Mouse (Mus musculus): Measurements from ENCODE around the gene Ptprd. TPM values are rescaled to one million over a fixed set of nuclear protein-coding genes. Genes with fewer than 3 reads are reported as not detected.

Ptprd gene
- polyA plus RNA-seq, 1 experiment from 2014 or later: 46.2 TPM

- no peak for DNase-seq (ENCODE audit: low spot score)
- no peak overlapping the region for H3K4me3 ChIP-seq (ENCODE audit: low read depth, low read length)
- no peaks in the 10 kb centered on the region for H3K36me3 ChIP-seq (ENCODE audit: control insufficient read depth, insufficient read depth, low read length)
- no peak for ATAC-seq (ENCODE audit: low read depth)
- H3K4me2 ChIP-seq (ENCODE audit: low read depth, low read length): no peak overlapping the region
- H3K9me3 ChIP-seq (ENCODE audit: control insufficient read depth, low read length): no peaks in the 10 kb centered on the region
- no peak overlapping the region for H3K9ac ChIP-seq (ENCODE audit: low read depth, low read length)
- no peaks in the 10 kb centered on the region for H3K27me3 ChIP-seq (replicated peaks; ENCODE audit: control insufficient read depth, insufficient read depth, low read length)
- no peak overlapping the region for H3K27ac ChIP-seq (replicated peaks; ENCODE audit: low read depth, low read length)
- H3K4me1 ChIP-seq (ENCODE audit: control insufficient read depth, insufficient read depth, low read length): no peaks in the 10 kb centered on the region; the same call in 1 of the 2 replicates
- WGBS: 60% methylated on average over 9 of the region's 9 CpGs
These were observed 1787.2 kb downstream of the Ptprd start for GRCm38 (mm10) chr4:76424324-76425229.

GRCm38 (mm10) chr4:76422113-76422512 is 1789.6 kb downstream of the Ptprd start:
- DNase-seq (ENCODE audit: low spot score): no peak
- Histone ChIP-seq H3K36me3 (ENCODE audit: control insufficient read depth, insufficient read depth, low read length) (no peaks in the 10 kb centered on the region), H3K9ac (ENCODE audit: low read depth, low read length) (no peak overlapping the region), H3K4me3 (ENCODE audit: low read depth, low read length) (no peak overlapping the region), H3K9me3 (ENCODE audit: control insufficient read depth, low read length) (no peaks in the 10 kb centered on the region), H3K4me1 (ENCODE audit: control insufficient read depth, insufficient read depth, low read length) (no peaks in the 10 kb centered on the region; the same call in none of the 2 replicates), H3K4me2 (ENCODE audit: low read depth, low read length) (no peak overlapping the region), H3K27me3 (replicated peaks; ENCODE audit: control insufficient read depth, insufficient read depth, low read length) (no peaks in the 10 kb centered on the region), H3K27ac (replicated peaks; ENCODE audit: low read depth, low read length) (no peak overlapping the region)
- no peak for ATAC-seq (ENCODE audit: low read depth)
- WGBS: 90% methylated on average over 4 of the region's 4 CpGs

- 78% methylated on average over 2 of the region's 2 CpGs for WGBS
These were observed 1792.1 kb downstream of the Ptprd start for GRCm38 (mm10) chr4:76419641-76420040.

GRCm38 (mm10) chr4:76417676-76418075 is 1794.1 kb downstream of the Ptprd start:
- Histone ChIP-seq H3K4me2 (ENCODE audit: low read depth, low read length) (no peak overlapping the region), H3K27me3 (replicated peaks; ENCODE audit: control insufficient read depth, insufficient read depth, low read length) (no peaks in the 10 kb centered on the region), H3K27ac (replicated peaks; ENCODE audit: low read depth, low read length) (no peak overlapping the region), H3K36me3 (ENCODE audit: control insufficient read depth, insufficient read depth, low read length) (no peaks in the 10 kb centered on the region), H3K9ac (ENCODE audit: low read depth, low read length) (no peak overlapping the region), H3K4me1 (ENCODE audit: control insufficient read depth, insufficient read depth, low read length) (peaks cover 4% of the 10 kb centered on the region), H3K4me3 (ENCODE audit: low read depth, low read length) (no peak overlapping the region), H3K9me3 (ENCODE audit: control insufficient read depth, low read length) (no peaks in the 10 kb centered on the region)
- WGBS: 93% methylated on average over 5 of the region's 5 CpGs
- DNase-seq (ENCODE audit: low spot score) (no peak), ATAC-seq (ENCODE audit: low read depth) (no peak)

More at GRCm38 (mm10) chr4:76419641-76420040, 1792.1 kb downstream of the Ptprd start:
- DNase-seq (ENCODE audit: low spot score): no peak
- Histone ChIP-seq H3K27ac (replicated peaks; ENCODE audit: low read depth, low read length) (no peak overlapping the region), H3K9ac (ENCODE audit: low read depth, low read length) (no peak overlapping the region), H3K4me1 (ENCODE audit: control insufficient read depth, insufficient read depth, low read length) (peaks cover 4% of the 10 kb centered on the region), H3K9me3 (ENCODE audit: control insufficient read depth, low read length) (no peaks in the 10 kb centered on the region), H3K36me3 (ENCODE audit: control insufficient read depth, insufficient read depth, low read length) (no peaks in the 10 kb centered on the region), H3K4me2 (ENCODE audit: low read depth, low read length) (no peak overlapping the region), H3K27me3 (replicated peaks; ENCODE audit: control insufficient read depth, insufficient read depth, low read length) (no peaks in the 10 kb centered on the region), H3K4me3 (ENCODE audit: low read depth, low read length) (no peak overlapping the region)
- no peak for ATAC-seq (ENCODE audit: low read depth)

- 70% methylated on average over 5 of the region's 5 CpGs for WGBS
- no peak overlapping the region for H3K4me3 ChIP-seq (ENCODE audit: low read depth, low read length)
- H3K36me3 ChIP-seq (ENCODE audit: control insufficient read depth, insufficient read depth, low read length): no peaks in the 10 kb centered on the region
- H3K27ac ChIP-seq (replicated peaks; ENCODE audit: low read depth, low read length): no peak overlapping the region
- H3K27me3 ChIP-seq (replicated peaks; ENCODE audit: control insufficient read depth, insufficient read depth, low read length): no peaks in the 10 kb centered on the region
- no peaks in the 10 kb centered on the region for H3K9me3 ChIP-seq (ENCODE audit: control insufficient read depth, low read length)
- no peak for DNase-seq (ENCODE audit: low spot score)
- ATAC-seq (ENCODE audit: low read depth): no peak
- no peak overlapping the region for H3K4me2 ChIP-seq (ENCODE audit: low read depth, low read length)
- H3K9ac ChIP-seq (ENCODE audit: low read depth, low read length): no peak overlapping the region
- H3K4me1 ChIP-seq (ENCODE audit: control insufficient read depth, insufficient read depth, low read length): peaks cover 4% of the 10 kb centered on the region
These were observed 1796.1 kb downstream of the Ptprd start for GRCm38 (mm10) chr4:76415624-76416023.

- WGBS: 59% methylated on average over 4 of the region's 4 CpGs
- H3K4me1 ChIP-seq (ENCODE audit: control insufficient read depth, insufficient read depth, low read length): peaks cover 4% of the 10 kb centered on the region; the same call in 1 of the 2 replicates
- no peak overlapping the region for H3K4me3 ChIP-seq (ENCODE audit: low read depth, low read length)
- no peak overlapping the region for H3K27ac ChIP-seq (replicated peaks; ENCODE audit: low read depth, low read length)
- DNase-seq (ENCODE audit: low spot score) (no peak), ATAC-seq (ENCODE audit: low read depth) (no peak)
- H3K36me3 ChIP-seq (ENCODE audit: control insufficient read depth, insufficient read depth, low read length): no peaks in the 10 kb centered on the region
- no peaks in the 10 kb centered on the region for H3K9me3 ChIP-seq (ENCODE audit: control insufficient read depth, low read length)
- H3K9ac ChIP-seq (ENCODE audit: low read depth, low read length): no peak overlapping the region
- no peak overlapping the region for H3K4me2 ChIP-seq (ENCODE audit: low read depth, low read length)
- H3K27me3 ChIP-seq (replicated peaks; ENCODE audit: control insufficient read depth, insufficient read depth, low read length): no peaks in the 10 kb centered on the region
These were observed 1797.2 kb downstream of the Ptprd start for GRCm38 (mm10) chr4:76414591-76414990.

GRCm38 (mm10) chr4:76410053-76410452 is 1801.7 kb downstream of the Ptprd start:
- no peaks in the 10 kb centered on the region for H3K9me3 ChIP-seq (ENCODE audit: control insufficient read depth, low read length)
- WGBS: 25% methylated on average over 2 of the region's 2 CpGs
- no peaks in the 10 kb centered on the region for H3K27me3 ChIP-seq (replicated peaks; ENCODE audit: control insufficient read depth, insufficient read depth, low read length)
- H3K4me3 ChIP-seq (ENCODE audit: low read depth, low read length): no peak overlapping the region
- no peak overlapping the region for H3K9ac ChIP-seq (ENCODE audit: low read depth, low read length)
- peaks cover under 1% of the 10 kb centered on the region; the same call in 1 of the 2 replicates for H3K4me1 ChIP-seq (ENCODE audit: control insufficient read depth, insufficient read depth, low read length)
- no peak overlapping the region for H3K27ac ChIP-seq (replicated peaks; ENCODE audit: low read depth, low read length)
- no peak overlapping the region for H3K4me2 ChIP-seq (ENCODE audit: low read depth, low read length)
- no peak for DNase-seq (ENCODE audit: low spot score)
- no peaks in the 10 kb centered on the region for H3K36me3 ChIP-seq (ENCODE audit: control insufficient read depth, insufficient read depth, low read length)
- ATAC-seq (ENCODE audit: low read depth): no peak

- Histone ChIP-seq H3K9me3 (ENCODE audit: control insufficient read depth, low read length) (no peaks in the 10 kb centered on the region), H3K27me3 (replicated peaks; ENCODE audit: control insufficient read depth, insufficient read depth, low read length) (no peaks in the 10 kb centered on the region), H3K27ac (replicated peaks; ENCODE audit: low read depth, low read length) (no peak overlapping the region), H3K4me2 (ENCODE audit: low read depth, low read length) (no peak overlapping the region), H3K36me3 (ENCODE audit: control insufficient read depth, insufficient read depth, low read length) (no peaks in the 10 kb centered on the region), H3K4me1 (ENCODE audit: control insufficient read depth, insufficient read depth, low read length) (no peaks in the 10 kb centered on the region; the same call in 1 of the 2 replicates), H3K9ac (ENCODE audit: low read depth, low read length) (no peak overlapping the region), H3K4me3 (ENCODE audit: low read depth, low read length) (no peak overlapping the region)
- DNase-seq (ENCODE audit: low spot score) (no peak), ATAC-seq (ENCODE audit: low read depth) (no peak)
- WGBS: 54% methylated on average over 3 of the region's 3 CpGs
These were observed 1802.6 kb downstream of the Ptprd start for GRCm38 (mm10) chr4:76409159-76409558.

All from embryonic facial prominence, embryonic 14.5 days (tissue).